Mouse (Mus musculus): ENCODE data around the gene Zfp420. TPM values are rescaled to one million over a fixed set of nuclear protein-coding genes. Genes with fewer than 3 reads are reported as not detected.
A peak's percentile ranks its signal among the peaks of the same experiment; 100 is the strongest.

Zfp420 gene
- polyA plus RNA-seq (2015; fragmentation: Nextera tagmentation; extraction: Ambion mirVana) = 19.4 and 20.5 TPM in 2 replicates

GRCm38 (mm10) chr7:29859532-29860517 is at the start of gene Zfp420:
TSS of gene Zfp420 (plus strand) at chr7:29859979.
- no peaks in the 10 kb centered on the region for H3K27me3 ChIP-seq (replicated peaks)
- no peaks in the 10 kb centered on the region for H3K9me3 ChIP-seq (replicated peaks)
- ATAC-seq (ENCODE audit: low FRiP score) = peak; percentile 97
- peaks cover 12% of the 10 kb centered on the region for H3K4me1 ChIP-seq
- H3K4me3 ChIP-seq (replicated peaks) = peak within 1 kb of the TSS; percentile 75
- peaks cover 10% of the 10 kb centered on the region; the same call in 1 of the 2 replicates for H3K36me3 ChIP-seq
- peak within 1 kb of the TSS; percentile 77 for H3K9ac ChIP-seq (replicated peaks)
- WGBS = 5% methylated on average over 32 of the region's 32 CpGs
- peak within 1 kb of the TSS; percentile 81 for H3K27ac ChIP-seq (replicated peaks)
- peak within 1 kb of the TSS; percentile 73 for H3K4me2 ChIP-seq

- Histone ChIP-seq H3K27ac (replicated peaks) (no peak overlapping the region), H3K9me3 (replicated peaks) (no peaks in the 10 kb centered on the region), H3K9ac (replicated peaks) (no peak overlapping the region), H3K4me1 (peaks cover 21% of the 10 kb centered on the region), H3K27me3 (replicated peaks) (no peaks in the 10 kb centered on the region), H3K36me3 (peaks cover 5% of the 10 kb centered on the region), H3K4me2 (no peak overlapping the region), H3K4me3 (replicated peaks) (no peak overlapping the region)
- 96% methylated on average over 1 of the region's 1 CpGs for WGBS
- ATAC-seq (ENCODE audit: low FRiP score) = no peak
These were observed 47.5 kb upstream of the Zfp420 start for GRCm38 (mm10) chr7:29812244-29812643.

DNA sequence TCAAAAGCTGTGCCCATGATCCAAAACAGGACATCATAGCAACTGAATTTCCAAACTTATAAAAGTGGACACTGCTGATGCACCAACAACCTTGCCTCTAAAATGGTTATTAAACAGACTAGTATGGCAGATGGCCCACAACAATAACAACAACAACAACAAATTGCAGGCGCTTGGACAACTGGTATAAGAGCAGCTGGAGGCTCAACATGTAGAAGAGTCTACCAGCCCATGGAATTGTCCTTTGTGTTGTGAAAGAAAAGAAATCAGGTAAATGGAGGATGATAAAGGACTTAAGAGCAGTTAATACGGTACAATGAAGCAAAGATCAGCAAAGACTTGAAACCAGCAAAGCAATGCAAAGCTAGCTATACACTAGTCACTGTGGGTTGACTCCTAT is 45.4 kb upstream of the Zfp420 start:
- no peak overlapping the region for H3K27ac ChIP-seq (replicated peaks)
- peak overlapping the region; percentile 77 for H3K4me3 ChIP-seq (replicated peaks)
- ATAC-seq (ENCODE audit: low FRiP score) = no peak

GRCm38 (mm10) chr7:29815061-29815784 is 44.6 kb upstream of the Zfp420 start:
- Histone ChIP-seq H3K27me3 (replicated peaks) (no peaks in the 10 kb centered on the region), H3K4me2 (peak overlapping the region; percentile 84), H3K4me1 (peaks cover 44% of the 10 kb centered on the region), H3K27ac (replicated peaks) (peak overlapping the region; percentile 92), H3K9ac (replicated peaks) (peak overlapping the region; percentile 69), H3K9me3 (replicated peaks) (no peaks in the 10 kb centered on the region), H3K36me3 (peaks cover 5% of the 10 kb centered on the region), H3K4me3 (replicated peaks) (peak overlapping the region; percentile 77)
- 2% methylated on average over 12 of the region's 12 CpGs for WGBS
- ATAC-seq (ENCODE audit: low FRiP score) = peak; percentile 65

More for the DNA sequence above, 45.4 kb upstream of the Zfp420 start:
- Histone ChIP-seq H3K9me3 (replicated peaks) (no peaks in the 10 kb centered on the region), H3K9ac (replicated peaks) (no peak overlapping the region), H3K4me2 (peak overlapping the region; percentile 84), H3K27me3 (replicated peaks) (no peaks in the 10 kb centered on the region), H3K4me1 (peaks cover 38% of the 10 kb centered on the region), H3K36me3 (peaks cover 5% of the 10 kb centered on the region)
- WGBS = 95% methylated on average over 2 of the region's 2 CpGs

GRCm38 (mm10) chr7:29815910-29816429 is 43.8 kb upstream of the Zfp420 start, which contains the start of gene Zfp790:
TSS of gene Zfp790 (plus strand) at chr7:29816114.
- Histone ChIP-seq H3K4me2 (peak within 1 kb of the TSS; percentile 84), H3K4me3 (replicated peaks) (peak within 1 kb of the TSS; percentile 77), H3K9me3 (replicated peaks) (no peaks in the 10 kb centered on the region), H3K4me1 (peaks cover 49% of the 10 kb centered on the region), H3K27ac (replicated peaks) (peak within 1 kb of the TSS; percentile 92), H3K9ac (replicated peaks) (peak within 1 kb of the TSS; percentile 75), H3K27me3 (replicated peaks) (no peaks in the 10 kb centered on the region), H3K36me3 (peaks cover 9% of the 10 kb centered on the region)
- under 1% methylated on average over 26 of the region's 26 CpGs for WGBS
- ATAC-seq (ENCODE audit: low FRiP score) = peak; percentile 94

- no peaks in the 10 kb centered on the region for H3K27me3 ChIP-seq (replicated peaks)
- H3K4me3 ChIP-seq (replicated peaks) = peak overlapping the region; percentile 58
- peaks cover 49% of the 10 kb centered on the region for H3K4me1 ChIP-seq
- H3K27ac ChIP-seq (replicated peaks) = peak overlapping the region; percentile 74
- peak overlapping the region; percentile 57 for H3K9ac ChIP-seq (replicated peaks)
- 1% methylated on average over 12 of the region's 12 CpGs for WGBS
- H3K36me3 ChIP-seq = peaks cover 23% of the 10 kb centered on the region
- H3K9me3 ChIP-seq (replicated peaks) = no peaks in the 10 kb centered on the region
- peak overlapping the region; percentile 84 for H3K4me2 ChIP-seq
- ATAC-seq (ENCODE audit: low FRiP score) = peak; percentile 73
These were observed 41.0 kb upstream of the Zfp420 start for GRCm38 (mm10) chr7:29818619-29819254.

- peaks cover 83% of the 10 kb centered on the region for H3K36me3 ChIP-seq
- H3K27ac ChIP-seq (replicated peaks) = no peak overlapping the region
- H3K4me1 ChIP-seq = no peaks in the 10 kb centered on the region
- H3K4me3 ChIP-seq (replicated peaks) = no peak overlapping the region
- H3K4me2 ChIP-seq = no peak overlapping the region
- no peak overlapping the region for H3K9ac ChIP-seq (replicated peaks)
- no peak for ATAC-seq (ENCODE audit: low FRiP score)
- 95% methylated on average over 12 of the region's 12 CpGs for WGBS
- H3K27me3 ChIP-seq (replicated peaks) = no peaks in the 10 kb centered on the region
- H3K9me3 ChIP-seq (replicated peaks) = 0 out of 2 replicates have a peak, but pooled peaks cover 8% of the 10 kb centered on the region
These were observed 31.8 kb upstream of the Zfp420 start for GRCm38 (mm10) chr7:29828001-29828400.

DNA sequence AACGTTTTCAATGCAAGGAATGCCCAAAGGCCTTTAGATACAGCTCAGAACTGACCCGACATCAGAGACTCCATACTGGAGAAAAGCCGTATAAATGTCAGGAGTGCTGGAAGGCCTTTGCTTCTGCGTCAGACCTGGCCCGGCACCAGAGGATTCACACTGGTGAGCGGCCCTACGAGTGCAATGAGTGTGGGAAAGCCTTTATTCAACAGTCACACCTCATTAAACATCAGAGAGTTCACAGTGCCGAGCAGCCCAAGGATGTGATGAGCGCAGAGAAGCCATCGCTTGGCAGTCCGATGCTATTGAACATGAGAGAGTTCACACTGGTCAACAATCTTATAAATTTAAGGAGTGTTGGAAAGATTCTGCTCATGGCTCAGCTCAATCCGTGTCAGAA is 30.0 kb upstream of the Zfp420 start:
- Histone ChIP-seq H3K4me1 (no peaks in the 10 kb centered on the region), H3K4me3 (replicated peaks) (no peak overlapping the region), H3K9ac (replicated peaks) (no peak overlapping the region), H3K27ac (replicated peaks) (no peak overlapping the region), H3K27me3 (replicated peaks) (no peaks in the 10 kb centered on the region), H3K36me3 (peaks cover 81% of the 10 kb centered on the region), H3K9me3 (replicated peaks) (0 out of 2 replicates have a peak, but pooled peaks cover 8% of the 10 kb centered on the region), H3K4me2 (no peak overlapping the region)
- no peak for ATAC-seq (ENCODE audit: low FRiP score)
- 67% methylated on average over 12 of the region's 12 CpGs for WGBS

DNA sequence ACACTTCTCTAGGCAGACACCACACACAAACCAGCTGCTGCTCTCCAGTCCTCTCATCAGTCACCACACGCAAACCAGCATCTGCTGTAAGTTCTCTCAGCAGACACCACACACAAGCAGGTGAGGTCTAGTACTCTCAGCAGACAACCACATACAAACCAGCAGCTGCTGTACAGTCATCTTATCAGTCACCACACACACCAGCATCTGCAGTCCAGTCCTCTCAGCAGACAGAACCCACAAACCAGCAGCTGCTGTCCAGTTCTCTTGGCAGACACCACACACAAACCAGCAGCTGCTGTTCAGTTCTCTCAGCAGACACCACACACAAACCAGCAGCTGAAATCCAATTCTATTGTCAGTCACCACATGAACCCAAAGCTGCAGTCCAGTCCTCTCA is 23.0 kb upstream of the Zfp420 start:
- no peaks in the 10 kb centered on the region for H3K9me3 ChIP-seq (replicated peaks)
- no peak overlapping the region for H3K4me2 ChIP-seq
- H3K9ac ChIP-seq (replicated peaks) = no peak overlapping the region
- peaks cover 46% of the 10 kb centered on the region for H3K36me3 ChIP-seq
- no peak for ATAC-seq (ENCODE audit: low FRiP score)
- H3K4me3 ChIP-seq (replicated peaks) = no peak overlapping the region
- 87% methylated on average over 1 of the region's 1 CpGs for WGBS
- H3K4me1 ChIP-seq = no peaks in the 10 kb centered on the region
- H3K27me3 ChIP-seq (replicated peaks) = no peaks in the 10 kb centered on the region
- H3K27ac ChIP-seq (replicated peaks) = no peak overlapping the region

DNA sequence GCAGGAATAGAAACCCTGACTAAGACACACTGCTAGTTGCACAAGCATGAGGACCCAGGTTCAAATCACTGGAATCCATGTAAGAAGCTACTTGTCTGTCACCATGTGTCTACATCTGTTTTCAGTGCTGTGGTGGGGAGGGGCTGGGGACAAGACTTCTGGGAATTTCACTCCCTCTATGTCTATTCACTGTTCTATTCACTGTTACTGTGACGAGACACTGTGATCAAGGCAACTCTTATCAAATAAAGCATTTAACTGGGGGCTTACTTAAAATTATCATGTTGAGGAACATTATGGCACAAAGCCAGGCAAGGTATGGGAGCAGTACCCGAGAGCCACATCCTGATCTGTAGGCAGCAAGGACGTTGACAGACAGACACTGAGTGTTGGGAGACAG is 20.5 kb upstream of the Zfp420 start:
- 86% methylated on average over 3 of the region's 3 CpGs for WGBS
- Histone ChIP-seq H3K27ac (replicated peaks) (no peak overlapping the region), H3K9ac (replicated peaks) (no peak overlapping the region), H3K9me3 (replicated peaks) (no peaks in the 10 kb centered on the region), H3K4me1 (no peaks in the 10 kb centered on the region), H3K4me2 (no peak overlapping the region), H3K36me3 (peaks cover 38% of the 10 kb centered on the region), H3K27me3 (replicated peaks) (no peaks in the 10 kb centered on the region), H3K4me3 (replicated peaks) (no peak overlapping the region)
- ATAC-seq (ENCODE audit: low FRiP score) = no peak

DNA sequence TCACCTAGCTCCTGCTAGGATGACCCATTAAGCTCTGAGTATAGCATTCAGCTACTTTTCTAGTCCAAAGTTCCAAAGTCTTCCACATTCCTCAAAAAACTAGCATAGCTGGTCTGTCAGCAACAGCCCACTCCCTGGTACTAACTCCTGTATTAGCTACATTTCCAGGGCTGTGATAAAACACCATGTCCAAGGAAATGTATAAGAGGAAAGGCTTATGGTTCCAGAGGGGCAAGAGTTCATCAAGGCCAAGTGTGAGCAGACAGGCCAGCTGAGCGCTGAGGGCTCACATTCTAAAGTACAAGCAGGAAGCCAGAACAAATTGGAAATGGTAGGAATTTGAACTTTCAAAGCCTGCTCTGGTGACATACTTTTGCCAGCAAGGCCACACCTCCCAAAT is 17.7 kb upstream of the Zfp420 start:
- no peak overlapping the region for H3K4me3 ChIP-seq (replicated peaks)
- H3K4me2 ChIP-seq = no peak overlapping the region
- no peaks in the 10 kb centered on the region for H3K9me3 ChIP-seq (replicated peaks)
- peaks cover 46% of the 10 kb centered on the region for H3K36me3 ChIP-seq
- no peak overlapping the region for H3K9ac ChIP-seq (replicated peaks)
- no peaks in the 10 kb centered on the region for H3K4me1 ChIP-seq
- no peaks in the 10 kb centered on the region for H3K27me3 ChIP-seq (replicated peaks)
- no peak overlapping the region for H3K27ac ChIP-seq (replicated peaks)
- WGBS = 90% methylated on average over 1 of the region's 1 CpGs
- ATAC-seq (ENCODE audit: low FRiP score) = no peak

Measured in neural tube, embryonic 15.5 days (tissue).